In the genomic region with DNA sequence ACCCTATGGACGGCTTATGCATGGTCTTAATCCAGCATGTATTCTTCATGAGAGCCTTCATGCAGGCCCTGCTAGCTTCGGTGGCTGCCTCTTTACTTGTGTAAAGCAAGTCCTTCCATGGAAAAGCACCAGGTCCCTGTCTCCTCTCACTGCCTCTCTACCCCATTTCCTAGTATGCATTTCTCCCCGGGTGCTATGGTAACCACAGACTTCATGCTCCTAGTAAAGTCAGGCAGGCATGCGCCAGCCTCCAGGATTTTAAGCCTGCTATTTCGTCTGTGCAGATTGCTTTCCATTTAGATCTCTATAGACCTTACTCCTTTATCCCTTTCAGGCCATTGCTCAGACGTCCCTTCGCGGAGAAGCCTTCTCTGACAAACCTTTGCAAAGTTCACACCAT, we compare ENCODE assay signal across 11 mouse cellular contexts.
A peak's percentile ranks its signal among the peaks of the same experiment; 100 is the strongest.
DNase-seq lines count a peak whose midpoint lies in the region; ATAC-seq lines count a peak whose summit lies in the region.
"Had no signal": no experiment of that assay in that cellular context is flagged by ENCODE, and none has a peak within 500 bp of the region (broad histone marks: within the 10 kb centered on the region; RNA-seq: fewer than 3 reads in every experiment).

No protein-coding gene starts in this region.

- ATAC-seq in neural tube, embryonic 11.5 days (ENCODE audit: insufficient read depth, low FRiP score, low TSS enrichment), result peak; percentile 27; the same call in 1 of the 2 replicates
- ATAC-seq in liver, embryonic 12.5 days, result no peak
- ATAC-seq: liver, postnatal 0 days had no signal

- no peak overlapping the region for H3K4me2 ChIP-seq in neural tube, embryonic 11.5 days (ENCODE audit: low read depth)
- no peak overlapping the region for H3K4me2 ChIP-seq in liver, embryonic 12.5 days

- H3K4me3 ChIP-seq in neural tube, embryonic 11.5 days (ENCODE audit: low read depth, low read length), result no peak overlapping the region
- no peak overlapping the region for H3K4me3 ChIP-seq in midbrain, embryonic 10.5 days
- no peak overlapping the region for H3K4me3 ChIP-seq in liver, embryonic 12.5 days

- no peaks in the 10 kb centered on the region for H3K36me3 ChIP-seq in neural tube, embryonic 11.5 days (ENCODE audit: control insufficient read depth, insufficient read depth, low read length)
- H3K36me3 ChIP-seq in midbrain, embryonic 10.5 days, result no peaks in the 10 kb centered on the region
- no peaks in the 10 kb centered on the region for H3K36me3 ChIP-seq in liver, embryonic 12.5 days

- H3K27me3 ChIP-seq in neural tube, embryonic 11.5 days (ENCODE audit: control insufficient read depth, insufficient read depth, low read length), result no peaks in the 10 kb centered on the region
- no peaks in the 10 kb centered on the region for H3K27me3 ChIP-seq in midbrain, embryonic 10.5 days (ENCODE audit: low read depth, poor library complexity, severe bottlenecking)
- no peaks in the 10 kb centered on the region for H3K27me3 ChIP-seq in liver, embryonic 12.5 days (replicated peaks)

- no peaks in the 10 kb centered on the region for H3K4me1 ChIP-seq in neural tube, embryonic 11.5 days (ENCODE audit: control insufficient read depth, insufficient read depth, low read length)
- H3K4me1 ChIP-seq in midbrain, embryonic 10.5 days, result peaks cover 8% of the 10 kb centered on the region
- H3K4me1 ChIP-seq in liver, embryonic 12.5 days, result no peaks in the 10 kb centered on the region

- H3K9me3 ChIP-seq in neural tube, embryonic 11.5 days (ENCODE audit: control insufficient read depth, low read length), result no peaks in the 10 kb centered on the region
- H3K9me3 ChIP-seq in midbrain, embryonic 10.5 days (replicated peaks), result no peaks in the 10 kb centered on the region
- no peaks in the 10 kb centered on the region for H3K9me3 ChIP-seq in liver, embryonic 12.5 days (replicated peaks)

- H3K27ac ChIP-seq in neural tube, embryonic 11.5 days (ENCODE audit: low read depth, low read length), result no peak overlapping the region
- peak overlapping the region; percentile 52 for H3K27ac ChIP-seq in midbrain, embryonic 10.5 days (replicated peaks)
- H3K27ac ChIP-seq in liver, embryonic 12.5 days, result no peak overlapping the region
- H3K27ac ChIP-seq: kidney, postnatal 0 days had no signal

- no peak overlapping the region for H3K9ac ChIP-seq in neural tube, embryonic 11.5 days (ENCODE audit: low read length)
- H3K9ac ChIP-seq in liver, embryonic 12.5 days, result no peak overlapping the region
- H3K9ac ChIP-seq: liver, postnatal 0 days had no signal

- 77% methylated on average over 8 of the region's 8 CpGs for WGBS in neural tube, embryonic 11.5 days
- WGBS in midbrain, embryonic 10.5 days, result 52% methylated on average over 8 of the region's 8 CpGs
- 67% methylated on average over 8 of the region's 8 CpGs for WGBS in liver, embryonic 12.5 days (ENCODE audit: insufficient replicate concordance)

- DNase-seq in embryo, embryonic 11 days, result peak; percentile 15
- no peak for DNase-seq in embryo, embryonic 9.5 days (ENCODE audit: extremely low spot score)
- DNase-seq in neural tube, embryonic 11.5 days (ENCODE audit: low spot score), result no peak
- no peak for DNase-seq in neural tube, embryonic 10.5 days (ENCODE audit: extremely low spot score, low spot score)
- DNase-seq in midbrain, embryonic 10.5 days (ENCODE audit: low spot score), result peak; percentile 36
- peak; percentile 16 to 20 for DNase-seq in right cerebral cortex, postnatal 36 days (ENCODE audit: low spot score in 2 of 2)
- DNase-seq in natural killer cell, adult 2 months (ENCODE audit: low spot score in 2 of 2), result no peak
- DNase-seq: cerebellum, adult 9-11 months; liver, postnatal 0 days had no signal

Comparison
In these comparisons a context has a peak if more than half of its experiments do, and no peak if none do; other contexts are left out.
1. DNase-seq: peak in embryo, embryonic 11 days (single experiment), midbrain, embryonic 10.5 days (single experiment) and right cerebral cortex, postnatal 36 days (2 of 2); none in embryo, embryonic 9.5 days (single experiment), neural tube, embryonic 11.5 days (single experiment), neural tube, embryonic 10.5 days (single experiment) and natural killer cell, adult 2 months (0 of 2).